Mouse (Mus musculus) yolk sac, embryonic 10.5 days (tissue): ENCODE measurements around the gene Pgf.

Experiments
- DNase-seq: peaks from one replicate; pipeline ENCODE4 v3.0.0-alpha.2; 2017; ENCODE audit warnings: low spot score

Gene Pgf

DNA sequence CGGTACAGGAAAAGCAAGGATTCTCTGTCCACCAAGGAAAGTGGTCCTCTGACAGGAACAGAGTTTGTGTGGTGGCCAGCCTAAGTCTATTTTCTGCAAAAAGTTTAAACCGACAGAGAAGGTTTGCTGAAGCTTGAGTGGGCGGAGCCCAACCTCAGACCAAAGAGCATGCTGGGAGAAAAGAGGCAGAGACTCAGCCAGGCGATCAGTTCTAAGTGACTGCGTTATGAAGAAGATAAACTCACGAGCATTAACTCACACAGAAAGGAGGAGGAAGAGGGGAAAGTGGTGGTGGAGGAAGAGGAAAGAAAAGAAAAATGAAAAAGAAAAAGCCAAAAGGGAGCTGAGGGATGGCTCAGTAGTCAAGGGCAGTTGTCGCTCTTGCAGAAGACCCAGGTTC, 12.7 kb upstream of the Pgf start:
- no peak for DNase-seq

DNA sequence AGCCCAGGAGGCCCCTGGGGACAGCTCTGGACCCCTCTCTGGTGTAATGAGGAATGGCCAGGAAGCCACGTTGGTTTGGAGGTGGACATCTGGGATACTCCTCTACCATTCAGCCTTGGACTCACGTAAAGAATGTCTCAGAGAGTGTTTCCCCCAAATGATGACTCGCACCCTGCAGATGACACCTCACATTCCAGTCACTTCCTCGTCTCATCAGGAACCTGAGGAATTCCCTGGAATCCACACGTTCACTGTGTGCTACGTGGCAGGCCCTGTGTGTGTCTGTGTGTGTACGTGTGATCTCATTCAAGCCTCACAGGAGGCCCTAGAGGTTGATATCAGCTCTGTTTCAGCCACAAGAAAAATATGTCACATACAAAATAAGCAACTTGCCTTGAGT, 8.8 kb upstream of the Pgf start:
- no peak for DNase-seq

DNA sequence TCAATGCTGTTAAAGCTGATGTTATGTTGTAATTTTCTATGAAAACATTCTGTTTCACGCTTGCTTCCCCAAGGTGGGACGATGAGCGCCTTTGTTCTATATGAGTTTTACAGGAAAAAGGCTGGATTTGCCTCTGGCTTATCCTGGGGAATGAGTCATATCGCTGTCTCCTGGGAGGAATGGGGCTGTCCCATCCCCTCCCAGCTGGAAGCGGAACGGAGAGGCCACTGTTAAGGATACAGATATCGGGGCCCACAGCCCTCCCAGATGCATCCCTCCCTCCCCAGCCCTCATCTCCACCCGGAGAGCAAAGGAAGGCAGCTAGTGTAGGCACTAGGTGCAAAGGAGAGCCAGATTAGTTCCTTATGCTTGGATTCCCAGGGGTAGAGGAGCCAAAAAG, 8.2 kb upstream of the Pgf start:
- no peak for DNase-seq

DNA sequence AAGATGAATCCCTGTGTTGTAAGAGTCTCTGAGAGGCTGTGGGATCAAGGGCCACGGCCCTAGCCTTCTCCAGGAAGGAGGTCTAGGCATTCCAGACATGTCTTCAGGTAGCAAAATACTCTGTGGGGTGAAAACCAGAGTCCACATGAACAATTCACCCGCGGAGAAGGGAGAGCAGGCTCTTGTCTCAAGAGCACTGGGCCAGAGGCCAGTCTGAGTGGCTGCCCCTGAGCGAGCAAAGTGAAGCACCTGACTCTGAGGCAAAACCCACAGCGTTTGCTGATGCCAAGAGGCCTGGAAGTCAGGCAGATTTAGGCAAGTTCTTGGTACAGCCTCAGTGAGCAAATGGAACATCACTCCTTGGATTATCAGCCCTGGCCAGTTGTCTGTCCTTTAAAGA, 6.5 kb upstream of the Pgf start:
- no peak for DNase-seq

DNA sequence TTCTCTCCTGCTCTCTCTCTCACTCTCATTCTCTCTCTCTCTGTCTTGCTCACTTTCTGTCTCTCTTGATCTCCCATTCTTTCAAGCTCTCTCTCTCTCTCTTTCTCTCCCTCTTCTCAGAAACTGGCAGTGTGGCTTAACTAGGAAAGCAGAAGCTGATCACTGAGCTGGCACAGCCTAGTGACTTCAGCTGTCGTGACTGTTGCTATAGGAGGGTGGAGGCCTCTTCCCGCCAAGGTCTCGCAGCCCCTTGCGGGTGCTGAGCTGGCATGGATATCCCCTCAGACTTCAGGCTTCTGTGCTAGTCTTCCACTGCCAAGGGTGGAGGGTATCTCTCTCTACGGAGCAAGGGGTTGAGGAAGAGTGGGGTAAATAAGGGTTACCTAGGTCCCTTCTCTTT, 5.3 kb upstream of the Pgf start:
- DNase-seq, result no peak

DNA sequence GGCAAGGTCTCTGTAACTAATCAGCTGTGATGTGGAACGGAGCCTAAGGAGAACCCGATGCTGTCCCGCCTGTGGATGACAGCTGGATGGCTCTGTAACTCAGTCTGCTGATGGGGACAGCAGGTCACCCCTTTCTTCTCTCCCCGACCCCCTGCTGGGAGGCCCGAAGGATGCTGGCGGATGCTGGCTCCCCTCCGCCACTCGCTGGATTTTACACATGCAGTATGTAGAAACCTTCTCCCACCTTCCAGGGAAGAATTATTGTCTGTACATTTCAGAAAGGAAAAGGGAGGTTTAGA, 4.7 kb upstream of the Pgf start:
- DNase-seq, result no peak

DNA sequence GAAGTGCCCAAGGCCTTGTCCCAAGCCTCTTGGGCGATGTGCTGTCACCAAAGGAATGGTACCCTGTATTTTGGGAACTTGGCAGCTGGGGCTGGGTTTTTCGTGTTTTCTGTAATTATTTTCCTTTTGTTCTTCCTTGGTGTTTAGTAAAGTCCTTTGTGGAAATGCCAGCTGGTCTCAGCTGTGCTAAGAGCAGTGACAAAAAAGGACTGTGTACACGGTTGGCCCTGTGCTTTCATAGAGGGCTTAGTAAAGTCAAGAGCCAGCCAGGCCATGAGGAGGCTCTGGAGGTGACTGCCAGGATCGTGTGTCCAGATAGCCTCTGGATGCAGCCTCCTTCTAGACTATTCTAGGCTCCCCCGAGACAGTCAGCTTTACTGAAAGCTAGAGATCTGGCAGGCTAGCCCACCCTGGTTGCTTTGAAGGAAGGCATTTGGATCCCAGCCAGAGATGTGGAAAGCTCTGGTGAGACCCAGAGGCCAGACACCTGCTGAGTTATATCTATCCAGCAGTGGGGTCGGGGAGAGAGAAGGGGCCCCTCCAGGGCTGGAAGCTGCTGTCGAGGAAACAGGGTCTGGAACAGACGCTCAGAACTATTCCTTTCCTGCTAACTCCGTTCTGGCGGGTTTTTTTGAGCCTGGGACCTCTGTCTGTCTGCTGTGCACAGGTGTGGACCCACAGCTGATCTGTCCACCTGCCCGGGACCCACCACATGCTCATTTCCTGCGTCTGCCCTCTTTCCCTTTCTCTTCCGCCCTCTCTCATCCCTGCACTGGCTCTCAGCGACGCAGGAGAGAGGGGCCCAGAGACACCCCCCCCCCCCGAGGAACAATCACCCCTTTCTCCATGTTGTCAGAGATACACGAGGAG, 4.1 kb upstream of the Pgf start:
- DNase-seq, result no peak

DNA sequence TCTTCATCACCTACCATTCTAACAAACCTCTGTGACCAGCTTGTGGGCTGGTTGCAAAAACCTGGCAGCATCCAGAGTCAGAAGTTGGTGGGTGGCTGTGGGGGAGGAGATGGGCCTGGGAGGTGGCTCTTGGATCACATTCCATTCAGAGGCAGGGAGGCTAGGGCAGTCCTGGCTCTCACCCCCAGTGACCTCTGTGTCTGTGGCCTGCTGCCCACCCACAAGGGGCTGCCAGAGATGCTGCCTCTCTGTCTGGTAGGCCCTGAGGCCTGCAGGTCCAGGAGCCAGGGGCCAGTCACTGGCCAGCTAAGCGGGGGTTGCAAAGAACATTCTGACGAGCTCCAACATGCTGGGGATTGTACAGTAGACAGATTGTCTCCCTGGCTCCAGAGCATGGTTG, 704 bp upstream of the Pgf start:
- DNase-seq, result no peak

DNA sequence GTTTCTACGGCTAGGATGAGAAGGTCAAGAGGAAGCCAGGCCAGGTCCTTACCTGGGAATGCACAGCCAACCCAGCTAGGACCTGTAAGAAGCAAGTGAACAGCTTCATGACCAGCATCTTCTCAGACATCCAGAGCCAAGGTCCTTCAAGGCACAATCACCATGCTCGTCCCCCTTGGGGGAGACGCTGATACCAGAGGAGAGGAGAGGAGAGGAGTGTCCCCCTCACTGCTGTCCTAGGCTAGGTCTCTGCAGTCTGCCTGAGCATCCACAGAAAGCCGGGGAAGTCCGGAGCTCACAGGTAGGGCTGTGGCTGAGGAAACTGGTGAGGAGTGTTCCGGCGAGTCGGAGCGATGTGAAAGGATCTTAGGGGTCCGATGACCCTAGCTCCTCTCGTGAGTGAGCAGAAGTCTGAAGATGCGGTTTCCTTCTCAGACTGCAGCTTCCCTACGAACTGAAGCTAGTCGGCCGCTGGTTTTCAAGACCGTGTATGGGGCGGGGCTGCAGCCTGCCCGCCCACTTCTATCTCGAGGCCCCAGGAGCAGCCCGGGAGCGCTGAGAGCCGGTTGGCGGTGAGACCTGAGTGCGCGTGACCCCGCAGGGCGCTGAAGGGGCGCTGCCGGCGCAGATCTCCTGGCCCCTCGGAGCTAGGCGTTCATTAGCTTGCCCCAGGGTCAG, 605 bp downstream of the Pgf start:
- peak; percentile 61 for DNase-seq

DNA sequence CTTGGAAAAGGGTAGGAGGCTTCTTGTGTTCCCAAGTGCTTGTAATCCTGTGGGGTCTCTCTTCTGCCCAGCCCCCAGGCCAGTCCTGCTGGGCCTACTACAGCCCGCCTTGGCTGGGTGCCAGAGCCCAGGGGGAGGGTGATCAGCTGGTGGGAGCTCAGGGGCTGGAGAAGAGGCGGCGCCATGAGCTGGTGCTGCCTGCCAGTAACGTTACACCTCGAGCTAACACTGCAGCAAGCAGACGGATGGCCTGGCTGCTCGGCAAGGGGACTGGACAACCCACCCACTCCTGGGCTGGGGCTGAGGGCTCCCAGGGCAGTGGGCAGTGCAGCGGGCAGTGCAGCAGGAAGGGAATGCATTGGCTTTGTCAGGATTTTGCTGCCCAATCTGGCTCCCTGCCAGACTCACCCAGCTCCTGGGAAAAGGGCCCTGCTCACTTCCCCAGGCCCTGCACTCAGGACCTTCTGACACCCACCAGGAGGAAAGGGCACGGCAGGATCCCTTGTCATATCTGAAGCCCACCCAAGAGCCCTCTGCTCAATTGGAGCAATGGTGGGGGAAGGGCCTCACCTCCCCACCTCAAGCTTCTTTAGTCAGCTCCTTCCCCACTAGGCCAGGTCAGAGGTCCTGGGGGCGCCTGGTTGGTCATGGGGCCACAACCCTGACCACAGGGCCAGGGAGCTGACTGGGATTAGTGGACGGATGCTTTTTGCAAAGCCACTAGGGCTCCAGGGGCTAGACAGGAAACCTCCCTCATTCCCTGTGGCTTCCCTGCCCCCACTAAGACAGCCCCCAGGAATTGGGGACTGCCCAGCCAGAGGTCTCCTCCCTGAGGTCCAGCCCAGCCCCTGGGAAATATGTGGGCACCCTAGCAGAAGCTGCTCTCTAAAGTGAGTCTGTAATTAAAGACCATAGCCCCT, 1.4 kb downstream of the Pgf start:
- DNase-seq, result peak; percentile 71

DNA sequence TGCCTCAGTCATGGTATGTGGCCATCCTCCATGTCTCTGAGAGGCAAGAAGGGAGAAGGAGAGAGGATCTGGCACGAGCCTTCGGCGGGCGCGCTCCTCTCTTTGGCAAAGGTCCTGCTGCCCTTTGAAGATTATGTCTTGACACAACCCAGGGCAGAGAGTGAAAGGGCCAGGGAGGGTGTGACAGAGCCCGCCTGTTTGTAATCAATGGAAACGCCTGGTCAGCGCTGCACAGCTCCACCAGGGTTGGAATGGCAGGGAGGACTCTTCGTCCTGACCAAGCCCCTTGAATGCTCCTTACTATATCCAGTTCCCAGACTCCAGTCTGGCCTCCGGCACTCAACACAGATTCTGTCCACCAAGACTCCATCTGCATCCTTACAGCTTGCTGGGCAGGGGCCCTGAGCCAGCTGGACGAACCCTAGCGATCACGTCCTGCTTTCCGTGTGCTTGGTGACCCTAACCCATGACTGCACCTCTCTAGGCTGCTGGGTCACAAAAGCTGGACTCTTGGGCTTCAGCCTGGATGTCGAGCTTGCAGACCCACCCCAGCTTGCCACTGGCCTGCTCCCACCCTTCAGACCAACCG, 2.4 kb downstream of the Pgf start:
- DNase-seq, result no peak

DNA sequence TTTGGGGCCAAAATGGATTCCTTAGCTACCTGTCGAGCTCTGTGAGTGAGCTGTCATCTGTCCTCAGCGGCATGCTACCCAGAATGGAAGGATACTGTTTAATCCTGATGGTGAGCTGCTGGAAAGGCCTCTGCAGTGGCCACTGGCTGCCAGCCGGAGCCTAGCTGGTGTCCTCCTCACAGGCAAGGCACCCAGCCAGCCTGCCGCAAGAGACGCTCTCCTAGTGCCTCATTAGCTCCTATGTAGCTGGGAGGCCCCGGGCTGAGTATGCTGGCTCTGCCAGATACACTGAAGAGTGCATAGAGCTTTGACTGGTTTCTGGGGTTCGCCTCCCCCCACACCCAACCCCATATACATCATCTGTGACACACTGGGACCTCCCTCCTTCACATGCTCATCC, 3.6 kb downstream of the Pgf start:
- no peak for DNase-seq

DNA sequence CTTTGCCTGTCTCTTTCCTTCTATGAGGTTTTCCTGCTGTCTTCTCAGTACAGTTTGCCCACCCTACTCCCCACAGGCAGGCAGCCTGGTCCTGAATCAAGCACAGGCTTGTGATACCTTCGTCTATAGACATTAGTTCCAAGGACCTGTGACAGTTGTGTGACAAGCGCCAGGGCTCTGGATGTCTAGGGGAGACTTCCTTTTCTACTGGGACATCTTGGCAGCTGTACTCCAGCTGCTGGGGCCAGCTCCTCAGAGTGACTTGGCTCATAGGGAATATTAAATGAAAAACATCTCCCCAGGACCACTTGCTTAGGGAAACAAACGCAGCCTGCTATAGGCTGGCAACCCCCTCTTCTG, 6.7 kb downstream of the Pgf start:
- DNase-seq, result no peak

DNA sequence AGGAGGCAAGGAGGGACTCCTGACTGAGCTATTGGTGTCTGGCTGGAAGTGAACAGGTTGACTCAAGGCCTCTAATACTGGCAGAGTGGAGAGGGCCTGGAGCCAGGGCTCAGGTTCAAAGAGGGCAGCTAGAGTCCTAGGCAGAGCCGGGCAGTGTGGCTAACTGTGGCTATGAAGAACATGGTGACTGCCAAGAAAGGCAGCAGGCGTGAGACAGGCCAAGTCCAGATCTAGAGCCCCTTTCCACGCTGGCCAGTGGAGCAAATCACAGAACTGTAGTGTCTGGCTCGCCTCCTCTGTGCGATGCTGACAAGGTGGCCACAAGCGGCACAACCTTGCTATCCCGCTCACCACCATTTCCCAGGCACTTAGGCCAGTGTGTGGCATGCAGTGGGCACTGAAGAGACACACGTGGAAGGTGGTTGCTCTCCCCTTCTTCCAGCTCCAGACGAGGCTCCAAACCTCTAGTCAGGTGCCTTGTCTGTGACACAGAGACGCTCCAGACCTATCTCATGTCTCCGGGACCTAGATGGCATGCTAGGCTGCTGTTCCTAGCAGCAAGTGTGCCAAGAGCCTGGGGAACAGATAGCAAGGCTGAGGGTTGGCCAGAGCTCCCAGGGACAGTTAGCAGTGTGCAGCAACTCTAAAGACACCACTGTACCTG, 7.2 kb downstream of the Pgf start:
- DNase-seq, result no peak

DNA sequence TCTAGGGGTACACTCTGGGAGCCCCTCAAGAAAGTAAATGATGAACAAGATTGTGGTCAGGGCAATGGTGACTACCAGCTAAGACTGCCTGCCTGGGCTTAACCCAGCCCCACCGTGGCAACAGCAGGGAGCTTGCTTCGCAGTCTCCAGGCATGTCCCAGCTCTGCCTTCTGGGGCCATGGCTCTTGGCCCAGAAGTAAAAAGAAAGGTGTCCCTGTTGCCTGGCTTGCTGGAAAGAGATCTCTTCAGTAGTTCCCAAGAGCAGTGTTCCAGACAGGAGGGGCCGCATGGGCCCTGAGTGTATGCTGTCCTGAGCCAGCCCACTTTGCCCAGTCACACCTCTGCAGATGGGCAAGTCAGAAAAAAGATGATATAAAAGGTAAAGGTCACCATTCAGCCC, 7.7 kb downstream of the Pgf start:
- DNase-seq, result no peak

DNA sequence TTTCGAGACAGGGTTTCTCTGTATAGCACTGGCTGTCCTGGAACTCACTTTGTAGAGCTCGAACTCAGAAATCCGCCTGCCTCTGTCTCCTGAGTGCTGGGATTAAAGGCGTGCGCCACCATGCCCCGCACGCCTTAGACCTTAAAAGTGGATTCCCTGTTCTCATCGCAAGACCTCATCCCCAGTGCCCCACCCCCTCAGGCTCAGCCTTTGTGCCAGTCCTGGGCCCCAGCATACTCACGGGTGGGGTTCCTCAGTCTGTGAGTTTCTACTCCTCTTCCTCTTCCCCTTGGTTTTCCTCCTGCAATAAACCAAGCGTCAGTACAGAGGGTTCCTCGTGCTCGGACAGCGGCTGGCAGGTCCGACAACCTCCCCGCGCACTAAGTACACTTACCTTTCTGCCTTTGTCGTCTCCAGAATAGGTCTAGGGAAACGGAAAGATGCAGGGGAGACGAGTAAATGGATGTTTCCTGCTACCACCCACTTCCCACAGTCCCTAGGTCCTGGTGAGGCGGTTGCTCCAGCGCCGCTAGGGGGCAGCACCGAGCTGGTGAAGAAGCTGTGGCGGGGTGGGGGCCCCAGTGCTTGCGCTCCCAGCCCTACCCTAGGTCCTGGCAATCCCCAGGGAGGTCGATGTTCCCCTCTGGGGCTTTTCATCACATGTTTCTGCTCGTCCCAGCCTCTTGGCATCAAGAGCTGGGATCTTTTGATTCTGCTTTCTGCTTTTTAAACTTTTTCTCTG, 8.3 kb downstream of the Pgf start:
- DNase-seq, result no peak

DNA sequence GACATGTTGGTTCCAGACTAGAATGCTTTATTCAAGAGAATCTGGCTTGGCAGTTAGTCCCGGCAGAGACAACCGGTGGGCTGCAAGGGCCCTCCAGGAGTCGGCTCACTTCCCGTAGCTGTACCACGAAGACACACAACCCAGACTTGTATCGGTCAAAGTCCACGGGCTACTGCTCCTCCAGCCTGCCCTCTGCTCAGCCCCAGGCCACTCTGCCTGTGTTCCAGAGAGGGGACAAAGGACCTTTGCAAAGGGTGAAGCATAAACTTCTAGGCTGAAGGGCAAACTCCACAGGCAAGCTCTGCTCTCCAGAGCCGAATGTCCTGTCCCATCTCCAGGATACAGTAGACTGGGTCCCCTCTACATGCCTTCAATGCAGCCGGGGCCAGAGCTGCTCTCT, 11.0 kb downstream of the Pgf start:
- peak; percentile 74 for DNase-seq

DNA sequence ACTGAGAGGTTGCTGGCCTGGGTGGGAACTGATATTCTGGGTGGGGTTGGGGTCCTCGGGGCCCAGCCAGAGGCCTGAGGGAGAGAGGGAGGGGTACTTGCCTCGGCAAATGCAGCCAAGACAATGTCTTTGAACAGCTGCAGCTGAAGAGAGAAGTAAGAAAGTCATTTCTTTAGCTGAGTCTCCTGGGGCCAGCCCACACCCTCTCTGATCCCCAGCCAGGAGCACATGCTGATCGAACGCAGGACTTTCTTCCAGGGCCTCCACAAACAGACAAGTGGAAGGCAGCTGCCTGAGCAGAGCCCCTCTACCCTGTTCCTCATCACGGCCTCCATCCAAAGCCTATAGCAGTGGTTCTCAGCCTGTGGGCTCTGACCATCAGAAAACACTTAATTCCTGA, 12.6 kb downstream of the Pgf start:
- no peak for DNase-seq

DNA sequence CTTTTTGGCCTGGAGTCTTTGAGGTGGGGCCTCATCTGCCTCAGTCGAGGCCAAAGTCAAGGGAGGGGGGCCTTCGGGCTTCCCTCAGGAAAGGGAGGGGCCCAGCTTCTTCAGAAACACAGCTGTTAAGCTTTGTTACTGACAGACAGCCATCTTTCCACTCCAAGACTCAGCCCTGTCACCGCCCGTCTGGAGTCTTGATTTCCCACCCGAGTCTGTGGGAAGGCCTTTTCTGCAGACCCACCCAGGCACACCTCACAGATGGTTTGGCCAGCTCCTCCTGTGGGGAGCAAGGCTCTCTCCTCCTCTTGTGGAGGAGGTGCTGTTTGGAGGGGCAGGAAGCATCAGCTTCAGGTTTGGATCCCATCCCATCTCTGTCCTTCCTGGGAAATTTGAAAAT, 18.0 kb downstream of the Pgf start:
- DNase-seq, result no peak

DNA sequence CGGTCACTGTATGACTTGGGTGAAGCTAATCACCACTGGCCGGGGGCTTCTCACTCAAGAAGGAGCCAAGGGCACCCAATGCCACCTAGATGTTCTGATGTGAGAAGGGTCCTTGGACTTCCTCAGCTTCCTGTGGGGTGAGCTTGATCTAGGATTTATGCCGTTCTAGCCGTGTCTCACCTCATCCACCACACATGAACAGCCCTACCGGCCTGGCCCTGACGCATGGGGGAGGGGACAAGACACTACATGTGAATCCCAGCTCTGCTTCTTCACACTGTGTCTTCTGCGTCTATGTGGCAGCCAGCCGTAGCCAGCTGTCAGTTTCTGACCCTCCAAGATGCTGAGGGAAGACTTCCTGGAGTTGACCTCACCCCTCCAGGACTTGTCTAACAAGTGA, 18.8 kb downstream of the Pgf start:
- DNase-seq, result no peak

DNA sequence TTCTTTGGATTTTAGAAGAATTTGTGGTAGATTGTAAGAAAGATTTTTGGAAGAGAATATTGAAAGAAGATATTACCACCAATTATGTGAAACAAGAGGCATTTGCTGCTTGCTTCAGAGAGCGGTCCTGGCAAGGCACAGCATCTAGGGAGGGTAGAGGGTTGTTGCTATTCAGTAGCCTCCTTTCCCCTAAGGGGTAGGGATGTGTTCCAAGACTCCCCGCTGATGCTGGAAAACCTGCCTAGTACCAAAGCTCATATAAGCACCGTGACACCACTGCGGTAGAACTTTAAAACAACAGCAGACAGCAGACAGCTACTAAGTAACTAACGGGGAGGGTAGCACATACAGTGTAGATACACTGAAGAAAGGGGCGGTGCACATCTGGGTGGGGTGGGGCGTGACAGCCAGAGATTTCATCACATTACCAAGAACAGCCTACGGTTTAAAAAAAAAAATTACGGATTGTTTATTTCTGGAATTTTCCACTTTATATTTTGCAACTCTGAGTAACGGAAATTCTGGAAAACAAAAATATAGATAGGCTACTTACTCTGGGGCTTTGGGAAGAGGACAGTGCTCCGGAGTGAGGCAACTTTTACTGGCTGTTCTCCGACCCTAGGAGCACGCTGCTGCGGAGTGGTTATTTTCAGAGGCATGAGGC, 19.7 kb downstream of the Pgf start:
- no peak for DNase-seq
